Mouse (Mus musculus) retina, adult 2 months (tissue): ENCODE data around the gene Zfp747.
"Not testable (repeated sequence)": the region's sequence is repeated elsewhere in the genome, so short reads cannot be mapped to it uniquely, and the experiment has no call there.

ENCODE experiments used
- DNase-seq: peaks from one replicate; pipeline ENCODE4 v3.0.0-alpha.2; 2012; ENCODE audit warnings: low read depth, low spot score

Zfp747 gene

DNA sequence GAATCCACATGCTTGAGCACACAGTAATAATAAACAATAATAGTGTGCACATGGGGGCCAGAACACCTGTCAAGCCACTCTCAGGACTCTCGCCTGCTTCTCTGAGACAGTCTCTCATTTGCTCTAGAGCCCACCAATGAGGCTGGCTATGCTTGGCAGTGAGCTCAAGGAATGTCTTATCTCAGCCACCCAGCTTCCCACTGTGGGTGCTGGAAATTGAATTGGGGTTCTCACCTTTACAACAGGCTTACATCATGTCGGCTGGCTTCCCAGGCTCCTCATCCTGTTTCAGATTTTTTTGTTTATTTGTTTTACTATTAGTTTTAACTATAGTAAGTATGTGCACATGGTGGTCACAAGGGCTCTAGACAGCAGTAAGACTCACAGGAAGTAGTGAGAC is 4.6 kb downstream of the Zfp747 start:
- DNase-seq: no peak

DNA sequence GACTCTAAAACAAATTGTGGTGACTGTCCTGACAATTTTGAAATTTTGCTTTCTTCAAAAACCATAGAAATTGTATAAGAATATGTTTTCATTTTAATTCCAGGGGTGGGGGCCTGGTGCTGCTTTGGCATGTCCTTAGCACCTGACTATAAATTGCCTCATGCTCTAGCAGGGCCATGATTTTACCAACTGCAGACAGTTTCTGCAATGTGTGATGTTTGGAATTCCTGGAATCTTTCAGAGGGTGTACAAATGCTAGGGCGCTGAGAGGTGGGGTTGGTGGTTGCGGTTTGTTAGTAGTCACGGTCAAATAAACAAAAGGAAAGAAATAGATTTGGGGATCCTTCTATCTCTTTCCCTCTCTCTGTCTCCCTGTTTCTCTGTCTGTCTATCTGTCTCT is 9.6 kb downstream of the Zfp747 start:
- DNase-seq: no peak

DNA sequence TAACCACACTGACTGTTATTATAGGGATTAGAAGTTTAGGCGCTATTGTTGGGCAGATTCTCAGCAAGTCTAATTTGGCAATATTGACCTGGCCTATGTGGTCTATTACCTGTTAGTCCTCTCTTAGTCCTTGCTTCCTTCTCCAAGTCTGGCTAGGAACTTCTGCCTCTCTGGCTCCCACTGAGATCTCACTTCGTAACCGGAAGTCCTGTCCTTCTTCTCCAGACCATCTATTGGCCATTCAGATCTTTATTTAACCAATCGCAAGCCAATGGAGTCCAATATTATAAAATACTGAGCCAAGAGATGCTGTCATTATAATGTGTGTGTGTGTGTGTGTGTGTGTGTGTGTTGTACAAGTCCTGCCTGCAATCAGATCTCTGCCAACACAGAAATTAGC is 11.7 kb downstream of the Zfp747 start:
- DNase-seq: no peak

DNA sequence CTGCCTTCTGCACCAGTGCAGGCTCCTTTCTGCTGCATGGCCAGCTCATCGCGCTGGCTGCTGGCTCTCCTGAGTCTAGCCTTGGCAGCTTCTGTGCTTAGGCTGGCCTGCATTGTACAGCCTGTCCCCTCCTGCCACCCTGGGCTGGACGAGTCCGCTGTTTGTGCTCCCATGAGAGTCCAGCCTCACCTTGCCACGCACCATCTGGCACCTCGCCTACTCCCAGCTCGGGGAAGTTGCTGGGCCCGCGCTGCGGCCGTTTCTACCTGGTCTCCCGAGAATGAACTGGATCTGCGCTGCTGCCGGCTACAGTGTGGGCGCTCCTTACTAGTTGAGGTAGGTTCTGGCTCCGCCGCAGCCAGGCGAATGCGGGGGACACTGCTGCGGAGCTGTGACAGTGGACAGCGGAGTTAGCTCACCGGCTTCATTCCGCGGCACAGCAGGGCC is 12.4 kb downstream of the Zfp747 start:
- no peak for DNase-seq

DNA sequence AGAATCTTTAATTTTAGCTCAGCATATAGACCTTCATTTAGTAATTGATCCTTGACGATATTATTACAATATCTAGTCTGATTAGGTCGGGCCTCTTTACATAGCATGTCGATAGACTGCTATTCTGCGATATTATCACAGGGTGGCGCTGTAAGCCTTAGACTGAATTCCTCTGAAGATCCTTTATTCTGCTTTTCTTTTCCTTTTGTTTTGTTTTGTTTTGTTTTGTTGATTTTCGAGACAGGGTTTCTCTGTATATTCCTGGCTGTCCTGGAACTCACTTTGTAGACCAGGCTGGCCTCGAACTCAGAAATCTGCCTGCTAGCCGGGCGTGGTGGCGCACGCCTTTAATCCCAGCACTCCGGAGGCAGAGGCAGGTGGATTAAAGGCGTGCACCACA is 13.4 kb downstream of the Zfp747 start:
- not testable (repeated sequence) for DNase-seq

DNA sequence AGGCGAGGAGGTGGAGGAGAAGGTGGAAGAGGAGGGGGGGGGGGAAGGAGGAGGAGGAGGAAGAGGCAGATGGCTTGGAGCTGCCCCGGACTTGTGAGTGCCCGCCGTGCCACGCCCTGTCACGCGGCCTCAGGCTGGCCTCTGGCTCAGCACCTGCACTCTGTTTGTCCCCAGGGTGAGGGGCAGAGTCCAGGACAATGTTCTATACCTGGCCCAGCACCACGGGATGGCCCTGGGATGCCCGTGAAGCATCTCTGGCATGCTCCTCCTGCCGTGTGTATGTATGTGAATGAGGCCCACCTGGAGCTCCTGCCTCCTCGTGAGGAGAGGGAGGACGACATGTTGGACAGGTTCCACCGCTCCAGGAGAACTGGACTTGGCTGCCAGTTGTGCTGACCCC is 14.4 kb downstream of the Zfp747 start:
- DNase-seq: no peak

DNA sequence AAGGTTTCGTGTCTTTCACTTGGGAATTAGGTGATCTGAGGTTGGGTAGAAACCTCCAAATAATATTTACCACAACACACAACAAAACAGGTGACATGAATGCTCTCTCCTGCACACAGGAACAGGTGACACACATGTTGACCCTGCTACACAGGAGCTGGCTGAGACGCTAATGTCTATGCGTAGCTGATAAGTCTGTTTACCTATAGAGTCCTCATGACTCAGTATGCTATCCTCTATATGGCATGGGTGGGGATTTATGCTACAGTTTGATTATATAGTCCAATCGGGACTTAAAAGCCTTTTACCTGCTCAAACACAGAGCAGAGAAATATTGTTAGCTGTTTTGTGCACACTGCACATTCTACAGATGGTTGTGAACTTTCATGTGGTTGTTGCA is 15.6 kb downstream of the Zfp747 start:
- DNase-seq: no peak

DNA sequence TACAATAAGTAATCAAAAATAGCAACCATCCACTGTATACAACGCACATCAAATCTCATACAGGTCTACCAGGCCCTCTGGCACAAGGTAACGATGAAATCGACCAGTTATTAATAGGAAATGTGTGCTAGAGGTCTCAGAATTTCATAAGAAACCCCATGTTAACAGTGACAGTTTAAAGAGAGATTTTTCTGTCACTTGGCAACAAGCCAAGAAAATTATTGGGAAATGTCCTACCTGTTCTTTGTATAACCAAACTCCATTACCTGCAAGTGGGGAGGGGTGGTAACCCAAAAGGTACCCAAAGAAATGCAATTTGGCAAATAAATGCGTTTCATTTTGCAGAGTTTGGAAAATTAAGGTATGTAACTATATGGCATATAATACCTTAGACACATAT is 17.4 kb downstream of the Zfp747 start:
- no peak for DNase-seq

DNA sequence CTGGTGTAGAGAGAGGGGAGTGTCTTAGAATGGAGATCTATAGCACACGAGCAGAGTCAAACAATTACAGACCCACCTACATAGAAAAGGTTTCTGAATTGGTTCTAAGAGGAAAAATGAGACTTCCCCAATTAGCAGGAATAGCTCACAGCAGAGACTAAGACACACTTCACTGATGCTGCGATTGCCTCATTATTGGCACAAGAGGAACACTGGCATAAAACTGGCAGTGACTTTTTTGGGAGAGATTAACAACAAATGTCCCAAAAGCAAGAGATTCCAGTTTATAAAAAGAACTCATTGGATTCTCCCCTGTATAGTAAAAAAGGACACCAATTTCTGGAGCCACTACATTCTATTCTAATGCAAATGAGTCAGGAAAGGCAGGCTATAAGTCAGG is 18.0 kb downstream of the Zfp747 start:
- no peak for DNase-seq

DNA sequence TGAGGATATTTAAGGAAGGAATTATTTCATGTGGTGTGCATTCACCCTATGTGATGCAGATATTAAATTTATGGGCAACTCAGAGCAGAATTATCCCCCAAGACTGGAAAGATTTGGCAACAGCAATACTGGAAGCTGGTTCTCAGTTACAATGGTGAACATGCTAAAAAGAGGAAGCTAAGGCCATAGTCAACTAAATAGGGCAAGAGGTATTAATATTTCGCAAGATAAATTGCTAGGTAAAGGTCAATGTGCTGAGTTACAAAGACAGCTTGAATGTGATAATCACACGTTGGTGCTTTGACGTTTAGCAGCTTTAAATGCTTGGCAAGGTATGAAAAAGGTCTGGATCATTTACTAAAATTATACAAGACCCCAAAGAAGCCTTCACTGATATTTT is 20.1 kb downstream of the Zfp747 start:
- DNase-seq: no peak

DNA sequence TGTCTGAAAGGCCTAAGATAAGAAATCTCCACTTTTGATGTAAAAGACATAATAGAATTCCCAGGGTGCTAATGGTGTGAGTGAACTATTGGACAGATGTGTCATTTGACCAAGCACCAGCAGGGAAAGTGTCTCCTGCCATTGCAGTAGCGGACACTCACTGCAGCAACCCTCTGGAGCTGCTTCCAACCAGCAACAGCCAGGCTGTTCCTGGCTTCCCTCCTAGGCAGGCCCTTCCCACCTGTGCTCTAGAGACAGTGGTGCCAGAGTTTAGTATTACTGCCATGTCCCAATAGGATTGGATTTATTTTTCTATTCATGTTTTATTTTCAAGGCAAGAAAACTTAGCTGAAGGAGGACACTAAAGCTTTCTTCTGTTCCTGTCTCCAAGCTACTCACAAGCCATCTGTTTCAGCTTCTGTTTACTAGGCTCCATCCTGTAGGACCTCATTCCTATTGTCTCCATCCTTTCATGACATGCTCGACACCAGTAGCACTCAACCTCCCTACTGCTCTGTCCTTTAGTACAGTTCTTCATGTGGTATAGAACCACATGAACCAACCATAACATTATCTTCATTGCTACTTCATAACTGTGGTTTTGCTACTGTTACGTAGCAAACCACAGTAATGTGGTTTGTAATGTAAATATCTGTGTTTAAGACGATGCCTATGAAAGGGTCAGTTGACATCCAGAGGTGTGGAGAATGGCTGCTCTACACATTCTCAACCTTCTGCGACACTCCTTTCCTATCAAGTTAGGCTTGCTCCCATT is 24.4 kb downstream of the Zfp747 start:
- DNase-seq: no peak

DNA sequence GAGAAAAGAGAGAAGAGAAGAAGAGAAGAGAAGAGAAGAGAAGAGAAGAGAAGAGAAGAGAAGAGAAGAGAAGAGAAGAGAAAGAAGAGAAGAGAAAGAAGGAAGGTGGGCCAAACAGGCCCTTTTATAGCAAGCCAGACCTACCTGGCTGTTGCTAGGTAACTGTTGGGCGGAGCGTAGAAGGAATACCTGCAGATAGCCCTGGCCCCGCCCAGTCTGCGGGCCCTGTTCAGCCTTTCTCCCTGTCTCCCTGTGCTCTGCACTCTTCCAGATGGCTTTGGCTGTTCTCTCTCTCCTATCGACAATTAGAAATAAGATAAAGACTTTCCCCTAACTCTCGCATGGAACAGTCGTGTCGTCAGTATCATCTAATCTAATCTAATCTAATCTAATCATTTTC is 29.2 kb downstream of the Zfp747 start:
- DNase-seq: no peak

DNA sequence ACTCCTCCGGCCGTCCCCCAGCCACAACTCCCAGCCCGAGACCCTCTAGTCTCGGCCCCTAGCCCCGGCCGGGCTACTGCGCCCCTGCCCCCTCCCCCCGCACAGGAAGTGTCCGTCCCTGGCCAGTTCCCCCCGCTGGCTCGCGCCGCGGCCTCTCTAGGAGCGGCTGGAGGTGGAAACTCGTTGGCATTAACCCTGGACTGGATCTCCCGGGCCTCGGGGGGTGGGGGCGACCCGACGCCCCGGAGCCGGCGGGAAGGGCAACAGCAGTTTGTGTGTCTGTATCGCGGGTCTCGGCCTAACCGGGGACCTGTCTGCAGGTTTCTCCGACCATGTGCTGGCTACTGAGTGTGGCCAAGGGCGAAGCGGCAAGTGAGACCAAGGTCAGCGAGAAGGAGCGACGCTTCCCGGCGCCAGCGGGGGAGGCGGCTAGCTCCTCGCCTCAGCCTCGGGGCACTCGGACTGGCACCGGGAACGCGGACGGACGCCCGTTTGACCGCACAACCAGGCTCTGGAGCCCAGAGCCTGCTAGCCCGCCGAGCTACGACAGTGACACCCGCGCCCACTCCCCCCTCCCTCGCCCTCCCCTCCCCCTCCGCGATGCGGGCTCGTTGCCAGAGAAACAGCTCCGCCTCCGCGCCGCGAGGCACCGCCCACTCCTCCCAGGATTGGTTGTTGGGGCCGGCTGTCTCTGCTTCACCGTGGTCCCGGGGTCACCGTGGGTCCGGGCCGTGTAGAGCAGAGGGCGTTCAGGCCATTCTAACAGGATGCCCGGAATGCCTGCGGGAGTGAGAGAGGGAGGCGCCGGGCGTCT is 30.1 kb downstream of the Zfp747 start, which contains the start of gene Zfp768:
Gene Zfp768 (minus strand): TSS at position 78 of the 814 bp plus-strand sequence.
- peak; percentile 90 for DNase-seq

DNA sequence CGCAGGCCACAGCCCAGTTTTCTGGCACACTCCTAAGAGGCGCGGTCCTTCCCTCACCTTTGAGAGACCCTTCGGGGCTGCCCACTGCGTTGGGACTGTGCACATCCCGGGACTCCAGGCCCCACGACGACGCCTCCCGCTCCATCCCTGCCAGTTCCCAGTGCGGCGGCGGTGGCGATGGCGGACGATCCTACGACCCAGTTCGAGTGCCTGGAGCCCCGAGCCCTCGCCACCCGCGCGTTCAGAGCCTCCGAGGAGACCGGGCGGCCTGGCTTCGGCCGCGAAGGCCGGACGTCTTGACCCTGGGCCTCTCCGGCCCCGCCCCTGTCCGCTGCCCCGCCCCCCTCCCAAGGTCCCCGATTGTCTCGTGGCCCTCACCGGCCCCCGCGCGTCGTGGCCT is 30.8 kb downstream of the Zfp747 start:
- DNase-seq: no peak

DNA sequence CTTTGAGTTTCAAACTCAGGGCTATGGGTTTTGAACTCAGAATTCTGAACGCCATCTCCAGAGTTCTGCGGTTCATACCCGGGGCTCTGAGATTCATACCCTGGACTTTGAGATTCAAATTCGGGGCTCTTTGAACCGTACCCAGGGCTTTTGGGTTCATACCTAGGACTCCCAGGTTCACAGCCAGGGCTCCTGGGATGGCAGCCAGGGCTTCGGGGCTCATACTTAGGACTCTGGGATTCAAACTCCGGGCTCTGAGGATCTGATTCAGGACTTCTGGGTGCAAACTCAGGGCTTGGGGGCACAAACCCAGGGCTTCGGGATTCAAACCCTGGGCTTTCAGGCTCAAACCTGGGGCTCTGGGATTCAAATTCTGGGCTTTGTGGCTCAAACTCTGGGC is 31.5 kb downstream of the Zfp747 start:
- DNase-seq: no peak

DNA sequence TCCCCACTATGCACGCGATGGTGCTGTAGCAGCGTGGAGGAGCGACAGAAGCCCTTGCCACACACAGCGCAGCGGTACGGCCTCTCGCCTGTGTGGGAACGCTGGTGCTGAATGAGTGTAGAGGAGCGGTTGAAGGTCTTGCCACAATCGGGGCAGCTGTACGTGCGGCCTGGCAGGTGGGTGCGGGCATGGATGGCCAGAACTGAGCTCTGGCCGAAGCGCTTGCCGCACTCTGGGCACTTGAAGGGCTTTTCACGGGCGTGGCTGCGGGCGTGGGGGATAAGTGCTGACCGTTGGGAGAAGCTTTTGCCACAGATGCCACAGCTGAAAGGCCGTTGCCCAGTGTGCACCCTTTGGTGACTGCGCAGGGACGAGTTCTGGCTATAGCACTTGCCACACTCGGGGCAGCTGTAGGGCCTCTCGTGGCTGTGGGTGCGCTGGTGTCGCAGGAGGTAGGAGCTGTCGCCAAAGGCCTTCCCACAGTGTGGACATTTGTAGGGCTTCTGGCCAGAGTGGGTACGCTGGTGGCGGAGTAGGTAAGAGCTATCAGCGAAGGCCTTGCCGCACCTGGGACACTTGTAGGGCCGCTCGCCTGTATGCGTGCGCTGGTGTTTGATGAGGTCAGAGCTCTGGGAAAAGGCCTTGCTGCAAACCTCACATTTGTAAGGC is 32.4 kb downstream of the Zfp747 start:
- no peak for DNase-seq

DNA sequence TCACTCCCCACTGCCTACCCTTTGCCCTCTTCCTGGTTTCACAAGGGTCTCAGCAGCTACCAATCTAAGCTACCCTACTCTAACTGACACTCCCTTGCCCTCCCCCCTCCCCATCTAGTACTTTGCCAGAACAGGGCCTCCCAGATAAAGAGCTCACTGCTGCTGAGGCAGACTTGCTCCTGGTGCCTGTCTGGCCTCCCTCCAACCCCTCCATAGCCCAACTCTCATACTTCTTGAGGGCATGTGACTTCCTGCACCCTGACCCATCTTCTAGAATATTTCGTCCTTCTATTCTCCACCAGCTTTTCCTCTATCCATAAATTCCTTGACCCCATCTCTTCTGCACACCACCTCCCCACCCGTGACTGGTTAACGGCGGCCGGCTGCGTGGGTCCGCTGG is 33.0 kb downstream of the Zfp747 start:
- DNase-seq: no peak

DNA sequence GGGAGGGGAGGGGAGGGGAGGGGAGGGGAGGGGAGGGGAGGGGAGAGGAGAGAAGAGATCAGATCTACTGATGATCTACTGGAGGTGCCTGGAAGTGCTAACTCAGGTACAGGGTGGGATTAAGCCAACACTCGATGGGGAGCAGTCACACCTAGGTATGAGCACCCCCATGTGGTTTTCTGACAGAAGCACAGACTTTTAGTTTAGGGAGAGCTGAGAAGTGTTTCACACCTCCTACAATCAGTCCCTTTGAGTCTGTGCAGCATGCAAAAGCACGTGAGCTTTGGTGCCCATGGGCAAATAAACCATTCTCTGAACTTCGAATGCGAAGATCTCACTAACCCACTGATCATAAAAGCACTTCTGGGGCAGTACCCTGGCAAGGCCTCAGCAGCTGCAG is 33.5 kb downstream of the Zfp747 start:
- no peak for DNase-seq

DNA sequence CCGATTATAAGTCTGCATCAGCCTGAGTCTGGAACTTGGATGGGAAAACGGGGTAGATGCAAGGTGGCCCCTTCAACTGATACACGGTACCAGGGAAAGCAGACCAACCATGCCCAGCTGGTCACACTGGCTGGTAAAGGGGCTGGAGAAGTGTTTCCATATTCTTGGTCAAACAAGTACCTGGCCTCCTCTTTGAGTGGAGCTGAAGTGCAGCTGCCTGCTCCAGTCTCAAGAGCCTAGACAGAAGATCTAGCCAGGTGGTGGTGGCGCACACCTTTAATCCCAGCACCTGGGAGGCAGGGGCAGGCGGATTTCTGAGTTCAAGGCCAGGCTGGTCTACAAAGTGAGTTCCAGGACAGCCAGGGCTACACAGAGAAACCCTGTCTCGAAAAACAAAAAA is 34.0 kb downstream of the Zfp747 start:
- not testable (repeated sequence) for DNase-seq

DNA sequence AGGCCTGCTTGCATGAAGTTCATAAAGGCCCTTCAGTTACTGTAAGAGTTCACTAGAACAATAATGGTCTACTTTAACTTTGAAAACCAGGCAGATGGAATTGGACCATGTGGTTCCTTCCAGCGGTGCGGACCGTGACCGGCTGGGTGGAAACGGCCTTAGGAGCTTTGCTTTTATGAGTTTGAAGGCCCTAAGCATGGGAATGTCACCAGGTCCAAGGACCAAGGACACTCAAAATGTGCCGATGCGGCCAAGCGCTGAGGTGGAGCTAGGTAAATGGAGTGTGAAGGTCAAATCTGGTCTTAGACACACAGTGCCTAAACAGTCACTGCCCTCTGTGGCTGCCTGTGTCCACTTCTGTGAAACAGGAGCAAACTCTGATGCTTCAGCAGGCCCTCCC is 34.5 kb downstream of the Zfp747 start:
- DNase-seq: no peak

DNA sequence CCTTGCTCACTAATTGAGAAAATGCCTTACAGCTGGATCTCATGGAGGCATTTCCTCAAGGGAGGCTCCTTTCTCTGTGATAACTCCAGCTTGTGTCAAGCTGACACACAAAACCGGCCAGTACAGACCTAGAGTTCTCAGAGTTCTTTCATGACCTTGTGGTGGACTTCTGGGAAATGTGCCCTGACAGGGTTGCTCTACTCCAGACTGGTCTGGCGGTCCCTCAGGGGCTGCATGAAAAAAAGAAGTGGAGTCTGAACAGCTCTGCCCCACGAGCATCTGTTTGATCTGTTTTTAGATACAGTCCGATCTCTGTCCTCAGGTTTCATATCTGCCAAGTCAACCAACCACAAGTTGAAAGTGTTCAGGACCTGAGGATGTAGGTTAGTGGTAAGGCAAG is 38.2 kb downstream of the Zfp747 start:
- DNase-seq: no peak

DNA sequence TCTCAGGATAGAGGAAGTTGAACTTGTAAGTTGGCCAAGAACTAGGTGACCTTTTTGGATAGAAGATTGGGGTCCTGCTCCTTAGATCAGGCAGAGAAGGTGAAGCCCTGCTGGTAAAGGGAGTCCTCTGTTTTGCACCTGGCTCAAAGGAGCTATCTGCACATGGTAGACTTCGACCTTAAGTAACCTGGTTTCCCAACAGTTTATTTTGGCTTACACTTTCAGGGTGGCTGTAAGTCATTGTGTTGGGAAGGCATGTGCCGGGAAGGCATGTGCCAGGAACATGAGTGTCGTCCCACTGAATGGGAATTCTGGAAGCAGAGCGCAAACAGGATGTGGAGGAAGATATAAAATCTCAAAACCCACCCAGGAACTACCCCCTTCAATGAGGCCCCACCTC is 40.2 kb downstream of the Zfp747 start:
- no peak for DNase-seq

DNA sequence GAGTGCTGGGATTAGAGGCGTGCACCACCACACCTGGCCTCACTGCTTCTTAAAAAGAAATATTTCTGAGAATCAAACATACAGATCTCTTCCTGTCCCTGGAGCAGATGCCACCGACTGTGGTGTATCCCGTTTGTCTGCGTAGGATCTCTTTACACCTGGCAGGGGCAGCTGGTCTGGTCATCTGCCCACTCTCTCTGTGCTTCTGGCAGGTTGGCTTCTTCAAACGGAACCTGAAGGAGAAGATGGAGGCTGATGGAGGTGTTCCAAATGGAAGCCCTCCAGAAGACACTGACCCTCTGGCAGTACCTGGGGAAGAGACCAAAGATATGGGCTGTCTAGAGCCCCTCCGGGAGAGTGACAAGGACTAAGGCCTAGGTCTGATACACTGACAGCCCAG is 42.6 kb downstream of the Zfp747 start:
- DNase-seq: no peak
